Mouse (Mus musculus): ENCODE results near the gene Spsb4.

Spsb4 gene

DNA sequence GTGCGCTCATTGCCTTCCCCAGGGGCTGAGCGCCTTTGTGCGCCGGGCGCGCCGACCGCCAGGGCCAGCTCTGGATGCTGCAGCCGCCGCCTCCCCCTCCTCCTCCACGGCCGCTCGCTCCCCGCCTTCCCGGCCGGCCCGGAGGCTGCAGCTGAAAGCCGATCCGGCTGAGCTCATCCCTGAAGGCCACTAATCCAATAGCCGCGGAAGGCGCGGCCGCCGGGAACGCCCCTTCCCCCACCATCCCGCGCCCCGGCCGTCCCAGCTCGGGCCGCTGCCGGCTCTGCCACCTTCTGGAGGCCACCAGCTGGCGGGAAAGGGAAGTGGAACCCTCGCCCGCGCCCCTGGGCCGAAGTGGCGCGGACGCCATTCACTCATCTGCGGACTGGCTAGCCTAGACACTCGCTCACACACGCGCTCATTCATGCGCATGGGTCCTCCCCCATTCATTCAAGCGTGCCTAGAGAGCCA lies at the start of gene Spsb4:
Spsb4 (minus strand) TSS at position 167 of the 471 bp plus-strand sequence.
- peak; percentile 91 for DNase-seq

DNA sequence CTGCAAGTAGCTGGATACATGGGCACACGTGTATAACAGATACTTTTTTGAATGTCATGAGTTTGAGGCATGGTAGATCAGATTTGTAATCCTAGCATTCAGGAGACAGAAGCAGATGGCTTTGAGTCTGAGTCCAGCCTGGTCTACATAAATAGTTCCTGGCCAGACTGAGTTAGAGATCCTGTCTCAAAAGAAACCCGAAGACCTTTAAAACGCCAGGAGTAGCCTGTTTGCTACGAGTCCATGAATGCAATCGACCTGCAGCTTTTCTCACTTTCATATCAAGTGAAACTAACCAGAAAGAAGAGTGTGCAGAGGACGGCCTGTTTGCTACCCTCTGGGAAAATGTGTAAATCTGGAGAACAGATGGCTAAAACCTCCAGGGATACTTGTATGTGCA lies 49.1 kb upstream of the Spsb4 start:
- DNase-seq, result no peak

DNA sequence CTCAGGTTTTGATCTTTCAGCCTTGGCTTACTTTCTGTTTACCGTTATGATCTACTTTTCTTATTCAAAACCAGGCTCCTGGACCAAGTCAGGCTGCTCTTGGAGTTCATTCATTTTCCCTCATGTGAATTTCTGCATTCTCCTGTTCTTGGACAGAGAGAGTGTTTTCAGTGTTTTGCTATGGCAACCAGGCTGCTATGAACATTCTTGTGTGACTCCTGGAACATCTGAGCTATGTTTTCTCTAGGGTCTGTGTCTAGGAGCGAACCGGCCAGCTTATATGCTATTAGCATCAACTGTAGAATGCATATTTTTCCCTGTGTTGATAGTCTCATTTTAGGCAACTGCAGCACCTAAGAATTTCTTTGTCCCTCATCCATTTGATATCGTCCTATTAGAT lies 47.2 kb upstream of the Spsb4 start:
- DNase-seq, result no peak

DNA sequence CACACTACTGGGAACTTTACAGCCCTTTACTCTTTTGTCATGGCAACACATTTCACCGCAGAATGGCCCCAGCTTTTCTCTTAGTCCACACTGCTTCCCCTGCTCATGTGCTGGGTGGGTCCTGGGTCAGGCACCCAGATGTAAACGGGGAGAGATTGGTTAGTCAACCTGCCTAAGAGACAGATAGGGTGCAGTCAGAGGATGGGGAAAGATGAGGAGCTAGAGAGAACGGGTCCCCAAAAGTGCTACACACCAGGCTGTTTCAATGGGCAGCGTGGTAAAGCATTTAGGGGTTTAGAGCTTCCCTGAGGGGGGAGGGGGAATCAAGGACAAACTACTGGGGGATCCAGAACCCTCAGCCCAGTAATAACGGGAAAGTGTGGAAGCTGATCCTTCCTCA lies 46.6 kb upstream of the Spsb4 start:
- no peak for DNase-seq

DNA sequence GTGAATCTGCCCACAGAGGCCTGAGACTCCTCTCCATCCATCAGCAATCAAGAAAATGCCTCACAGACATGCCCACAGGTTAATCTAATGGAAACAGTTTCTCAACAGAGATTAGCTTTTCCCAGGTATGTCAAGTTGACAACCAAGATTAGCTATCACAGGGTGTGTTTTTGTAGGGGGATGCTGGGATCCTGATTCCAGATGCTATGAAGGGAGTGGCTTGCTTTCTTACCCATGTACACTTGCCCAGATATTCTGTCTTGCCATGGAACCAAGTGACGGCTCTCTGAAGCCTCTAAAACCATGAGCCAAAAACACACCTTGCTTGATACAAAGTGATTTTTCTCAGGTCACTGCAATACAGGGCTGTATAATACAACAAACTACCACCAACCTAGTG lies 45.5 kb upstream of the Spsb4 start:
- no peak for DNase-seq

DNA sequence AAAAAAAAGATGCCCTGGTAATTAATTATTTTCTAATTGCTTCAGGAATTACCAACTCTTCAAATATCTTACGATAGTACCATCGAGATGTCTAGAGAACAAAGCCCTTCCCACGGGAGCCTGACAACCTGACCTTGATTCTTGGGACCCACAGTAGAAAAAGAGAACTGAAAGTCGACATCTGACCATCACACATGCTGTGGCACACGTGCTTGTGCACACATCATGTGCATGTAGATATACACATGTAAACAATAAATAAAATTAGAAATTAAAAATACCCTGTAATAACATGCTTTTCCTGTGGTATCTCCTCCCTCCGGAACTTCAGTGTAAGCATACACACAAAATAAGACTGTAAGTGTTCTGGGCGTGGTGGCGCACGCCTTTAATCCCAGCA lies 43.1 kb upstream of the Spsb4 start:
- no peak for DNase-seq

DNA sequence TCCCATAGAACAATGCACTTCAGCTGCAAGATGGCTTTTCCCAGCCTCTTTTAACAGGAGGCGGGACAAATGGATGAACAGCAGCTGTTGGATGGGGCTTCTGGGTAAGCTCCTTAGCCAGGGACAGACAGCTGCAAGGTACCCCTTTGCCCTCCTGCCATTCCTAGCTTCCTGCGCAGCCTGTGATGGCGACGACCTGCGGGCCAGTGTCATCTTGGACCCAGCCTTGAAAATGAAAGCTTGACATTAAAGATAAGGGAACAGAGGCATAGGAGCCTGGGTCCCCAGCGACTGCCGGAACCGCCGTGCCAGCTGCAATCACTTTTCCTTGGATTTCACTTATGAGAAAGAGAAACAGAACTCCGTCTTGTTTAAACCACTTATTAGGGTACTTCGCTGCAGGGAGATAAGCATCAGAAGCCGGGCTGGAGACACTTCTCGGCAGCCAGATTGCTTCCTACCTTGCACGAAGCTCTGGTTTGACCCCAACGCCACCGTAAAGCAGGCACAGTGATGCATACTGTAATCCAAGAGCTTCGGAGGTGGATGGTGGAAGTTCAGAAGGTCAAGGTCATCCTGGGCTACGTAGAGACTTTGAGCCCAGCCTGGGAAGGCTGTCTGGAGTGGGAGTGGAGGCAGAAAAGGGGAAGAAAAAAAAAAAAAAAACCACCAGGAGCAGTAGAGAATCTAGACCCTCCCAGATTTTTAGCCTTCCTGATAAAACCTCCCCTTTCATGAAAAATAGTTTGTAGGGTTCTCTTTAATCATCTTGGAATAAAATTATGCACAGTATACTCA lies 38.1 kb upstream of the Spsb4 start:
- DNase-seq, result peak; percentile 27

DNA sequence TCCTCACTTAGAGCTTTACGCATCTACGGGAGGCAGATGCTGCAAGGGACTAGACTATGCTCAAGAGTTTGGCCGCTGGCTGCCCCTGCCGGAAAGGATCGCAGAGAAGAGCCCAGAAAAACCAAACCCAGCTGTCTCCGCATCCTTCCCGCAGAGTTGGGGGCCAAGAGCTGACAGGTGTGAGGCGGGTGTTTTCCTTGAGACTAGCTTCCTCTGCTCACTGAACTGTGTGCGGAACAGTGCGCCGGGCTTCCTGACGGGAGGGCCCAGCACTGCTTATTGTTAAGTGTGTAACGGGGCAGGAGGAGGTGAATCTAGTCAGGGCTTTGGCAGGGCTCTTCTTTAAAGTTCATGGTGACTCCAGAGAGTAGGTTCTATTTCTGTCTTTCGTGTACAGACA lies 37.3 kb upstream of the Spsb4 start:
- DNase-seq, result peak; percentile 54

DNA sequence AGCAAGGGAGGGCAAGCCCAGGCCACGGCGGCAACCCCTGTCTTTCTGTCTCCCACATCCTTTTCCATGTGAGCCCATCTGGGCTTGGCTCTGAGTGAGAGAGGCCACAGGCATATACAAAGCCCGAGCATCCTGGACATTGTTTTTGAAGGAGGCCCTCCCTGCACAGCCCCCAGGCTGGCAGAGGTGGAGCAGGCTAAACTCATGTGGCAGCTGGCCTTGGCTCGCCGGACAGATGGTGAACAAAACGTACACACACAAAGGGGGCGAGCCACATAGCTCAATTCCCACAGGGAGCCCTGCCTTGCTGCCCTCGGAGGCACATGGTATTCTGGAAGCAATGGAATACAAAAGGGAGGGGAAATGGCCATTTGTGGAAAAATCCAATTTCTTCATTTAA lies 32.5 kb upstream of the Spsb4 start:
- no peak for DNase-seq

DNA sequence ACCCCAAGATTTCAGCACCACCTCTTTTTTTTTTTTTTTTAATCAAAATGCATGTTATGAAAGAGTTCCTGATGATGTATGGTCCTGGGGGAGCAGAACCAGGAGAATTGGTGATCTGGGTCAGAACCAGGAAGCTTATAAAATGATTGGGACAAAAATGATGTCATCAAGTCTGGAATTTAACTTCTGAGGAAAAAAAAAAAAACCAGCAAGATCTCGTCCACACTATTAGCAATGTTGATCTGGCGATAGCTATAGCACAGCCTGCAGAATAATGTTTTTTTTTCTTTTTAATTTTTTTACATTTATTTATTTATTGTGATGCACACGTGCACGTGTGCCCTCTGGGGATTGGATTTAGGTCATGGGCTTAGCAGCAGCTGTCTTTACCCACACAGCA lies 27.6 kb upstream of the Spsb4 start:
- DNase-seq, result no peak

DNA sequence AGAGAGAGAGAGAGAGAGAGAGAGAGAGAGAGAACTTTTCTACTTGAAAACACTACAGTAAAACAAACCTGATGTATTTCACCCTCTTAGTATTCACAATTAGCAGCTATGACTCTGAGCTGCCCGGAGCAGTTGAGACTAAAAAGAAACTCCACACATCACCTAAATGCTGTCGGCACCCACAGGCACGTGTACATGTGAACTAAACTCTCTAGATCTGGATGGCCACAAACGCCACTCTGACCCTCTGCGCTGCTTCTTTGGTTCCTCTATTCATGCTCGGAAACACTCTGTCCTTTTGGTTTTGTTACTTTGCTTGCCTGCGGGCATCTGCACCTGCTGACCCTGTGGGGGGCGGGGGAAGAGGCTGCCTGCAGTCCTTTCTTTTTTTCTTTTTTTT lies 23.0 kb upstream of the Spsb4 start:
- no peak for DNase-seq

DNA sequence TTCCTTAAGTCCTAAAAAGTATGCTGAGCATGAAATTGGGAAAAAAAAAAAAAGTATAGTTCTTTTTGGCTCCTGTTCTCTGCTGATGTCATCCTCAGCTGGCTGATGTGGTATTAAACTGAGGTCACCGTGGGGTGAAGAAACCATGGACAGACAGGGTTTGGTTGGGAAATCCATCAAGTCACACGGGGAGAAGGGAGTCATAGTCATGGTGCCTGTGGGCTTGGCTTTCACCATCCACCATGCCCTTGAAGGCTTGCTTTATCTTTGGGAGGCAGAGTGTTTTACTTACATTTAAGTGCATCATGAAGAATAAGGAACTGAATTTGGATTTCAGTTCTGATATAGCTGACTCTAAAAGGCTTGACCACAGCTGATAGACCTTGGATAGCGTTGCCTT lies 19.4 kb upstream of the Spsb4 start:
- no peak for DNase-seq

DNA sequence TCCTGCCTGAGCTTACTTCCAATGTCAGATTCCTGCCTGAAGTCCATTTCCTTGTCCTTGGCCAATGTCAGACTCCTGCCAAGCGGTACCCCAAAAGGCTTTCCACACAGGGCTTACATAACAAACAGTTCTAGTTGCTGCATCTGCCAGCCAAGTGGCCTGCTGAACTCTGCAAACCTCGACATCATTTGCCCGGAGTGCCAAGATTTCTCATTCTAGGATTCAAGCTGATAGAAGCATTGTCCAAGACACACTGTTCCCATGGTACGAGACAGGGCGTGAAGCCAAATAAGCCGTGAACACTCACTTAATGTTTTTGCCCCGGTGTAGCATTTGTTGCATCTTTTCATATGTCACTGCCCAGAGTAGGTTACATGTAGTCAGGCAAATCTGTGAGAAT lies 18.0 kb upstream of the Spsb4 start:
- DNase-seq, result no peak

DNA sequence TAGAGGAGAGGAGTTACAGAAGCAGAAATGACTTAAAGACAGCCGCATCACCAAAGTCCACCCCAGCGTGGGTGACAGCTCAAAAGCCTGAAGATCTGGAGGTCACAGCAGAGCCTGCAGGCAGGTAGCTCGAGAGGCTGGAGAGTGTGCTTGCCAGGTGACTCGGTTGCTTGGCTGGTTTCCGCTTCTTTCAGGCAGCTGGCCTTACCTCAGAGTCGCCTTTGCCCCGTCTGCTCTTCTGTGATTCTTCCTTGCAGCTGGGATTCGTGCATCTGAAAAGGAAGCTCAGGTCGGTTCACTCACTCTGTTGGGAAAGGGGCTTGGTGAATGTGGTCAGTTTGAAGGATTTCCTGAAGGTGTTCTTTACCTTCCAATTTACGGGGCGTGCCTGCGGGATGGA lies 8.7 kb upstream of the Spsb4 start:
- DNase-seq, result no peak

DNA sequence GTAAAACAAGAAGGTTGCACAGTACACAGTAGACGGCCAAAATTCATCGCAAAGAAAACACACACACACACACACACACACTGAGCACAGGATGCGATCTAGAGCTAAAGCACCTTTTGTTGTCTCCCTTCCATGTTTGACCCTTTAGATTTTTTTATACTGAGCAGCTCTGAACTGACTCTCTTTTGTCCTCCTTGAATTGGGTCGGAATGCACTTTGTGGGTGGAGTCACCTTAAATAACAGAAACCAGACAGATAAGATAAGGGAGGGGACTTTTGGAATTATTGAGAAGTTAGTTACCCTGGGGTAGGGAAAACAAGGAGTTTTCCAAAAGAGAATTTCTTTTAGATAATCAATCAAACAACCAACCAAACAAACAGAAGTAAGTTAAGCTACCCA lies 7.4 kb upstream of the Spsb4 start:
- DNase-seq, result no peak

DNA sequence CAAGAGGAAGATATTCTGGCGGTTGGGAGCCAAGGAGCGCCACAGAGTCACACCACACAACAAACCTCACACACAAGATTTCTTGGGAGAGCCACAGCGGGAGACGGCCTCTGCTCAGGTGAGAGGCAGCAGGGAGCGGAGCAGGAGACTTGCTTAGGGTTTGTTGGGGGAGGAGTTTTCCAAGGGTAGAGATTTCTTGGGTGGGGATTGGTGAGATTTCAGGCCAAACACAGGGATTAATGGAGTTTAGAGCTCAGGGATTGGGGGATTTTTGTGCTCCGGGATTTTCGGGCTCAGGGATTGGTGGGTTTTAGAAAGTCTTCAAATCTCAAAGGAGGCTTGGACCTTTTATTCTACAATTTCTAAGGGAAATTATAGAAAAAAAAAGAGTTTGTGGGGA lies 5.8 kb upstream of the Spsb4 start:
- no peak for DNase-seq

DNA sequence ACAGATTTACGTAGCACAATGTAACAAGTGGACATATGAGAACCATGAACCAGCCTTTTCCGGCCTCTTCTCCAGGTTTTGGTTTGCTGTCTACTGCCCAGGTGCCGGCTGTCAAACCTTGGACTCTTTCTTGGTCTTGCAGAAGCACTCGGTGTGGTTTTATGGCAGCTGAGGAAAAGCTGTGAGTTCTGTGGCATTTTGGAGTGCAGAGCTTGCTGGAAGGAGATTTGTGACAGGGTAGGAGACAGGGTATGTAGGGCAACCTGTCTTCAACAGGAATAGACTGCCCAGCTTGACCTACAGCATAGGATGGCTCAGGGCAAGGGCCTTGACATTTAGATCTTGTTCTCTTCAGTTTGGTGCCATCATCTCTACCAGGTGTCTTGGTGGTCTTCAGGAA lies 4.3 kb upstream of the Spsb4 start:
- no peak for DNase-seq

DNA sequence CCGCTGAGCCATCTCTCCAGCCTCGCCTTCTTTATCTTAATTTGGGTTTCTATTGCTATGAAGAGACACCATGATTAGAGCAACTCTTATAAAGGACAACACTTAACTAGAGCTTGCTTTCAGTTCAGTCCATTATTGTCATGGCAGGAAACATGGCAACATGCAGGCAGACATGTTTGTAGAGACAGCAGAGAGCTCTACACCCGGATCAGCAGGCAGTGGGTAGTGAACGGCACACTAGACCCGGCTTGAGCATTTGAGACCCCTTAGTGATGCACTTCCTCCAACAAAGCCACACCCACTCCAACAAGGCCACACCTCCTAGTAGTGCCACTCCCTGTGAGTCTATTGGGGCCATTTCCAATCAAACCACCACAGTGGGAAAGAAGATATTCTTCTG lies 3.7 kb upstream of the Spsb4 start:
- no peak for DNase-seq

DNA sequence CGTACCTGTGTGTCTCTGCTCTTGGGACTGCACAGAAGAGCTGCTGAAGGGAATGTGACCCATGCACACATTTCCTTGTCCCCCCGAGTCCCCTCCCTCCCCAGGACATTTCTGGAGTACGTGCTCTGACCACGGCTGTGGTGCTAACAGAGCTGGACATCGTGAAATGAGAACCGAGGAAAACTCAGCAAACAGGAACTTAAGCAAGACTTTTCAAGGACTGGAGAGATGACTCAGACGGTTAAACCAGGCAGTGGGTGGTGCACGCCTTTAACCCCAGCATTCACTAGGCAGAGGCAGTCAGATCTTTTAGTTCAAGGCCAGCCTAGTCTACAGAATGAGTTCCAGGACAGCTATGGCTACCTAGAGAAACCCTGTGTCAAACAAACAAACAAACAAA lies 1.5 kb upstream of the Spsb4 start:
- no peak for DNase-seq

DNA sequence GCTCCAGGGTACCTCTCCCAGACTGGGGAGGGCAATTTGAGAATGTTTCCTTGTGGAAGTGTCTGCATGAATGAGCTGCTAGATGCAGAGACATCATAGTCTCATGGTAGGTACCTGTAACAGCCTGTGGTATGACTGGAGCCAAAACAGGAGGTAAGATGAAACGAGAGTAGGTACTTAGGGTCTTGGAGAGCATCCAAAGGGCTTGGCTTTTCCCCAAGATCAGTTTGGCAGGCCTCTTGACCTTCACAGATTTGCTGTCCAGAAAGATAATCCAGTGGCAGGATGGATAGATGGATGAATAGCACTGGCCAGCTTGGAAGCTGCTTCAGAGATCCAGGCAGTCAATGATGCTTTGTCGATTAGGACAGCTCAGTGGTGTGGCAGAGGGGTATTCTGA lies 1.0 kb upstream of the Spsb4 start:
- DNase-seq, result no peak

DNA sequence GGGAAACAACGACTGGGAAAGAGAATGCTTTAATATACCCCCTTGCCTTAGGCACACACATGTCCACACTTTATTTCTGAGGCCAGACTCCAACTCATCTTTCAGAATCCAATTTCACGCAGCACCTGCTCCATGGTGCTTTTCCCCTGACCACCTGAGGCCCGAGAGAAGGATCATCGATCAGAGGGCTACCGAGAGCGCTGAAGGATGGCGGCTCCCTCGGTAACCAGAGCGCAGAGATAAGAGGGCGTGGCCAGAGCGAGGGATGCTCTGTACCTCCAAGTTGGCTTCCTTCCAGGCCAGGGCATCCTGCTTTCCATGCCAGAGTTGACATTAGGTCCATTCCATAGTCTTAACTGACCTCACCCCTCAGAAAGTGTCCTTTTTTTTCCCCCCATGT lies 588 bp upstream of the Spsb4 start:
- DNase-seq, result peak; percentile 56

DNA sequence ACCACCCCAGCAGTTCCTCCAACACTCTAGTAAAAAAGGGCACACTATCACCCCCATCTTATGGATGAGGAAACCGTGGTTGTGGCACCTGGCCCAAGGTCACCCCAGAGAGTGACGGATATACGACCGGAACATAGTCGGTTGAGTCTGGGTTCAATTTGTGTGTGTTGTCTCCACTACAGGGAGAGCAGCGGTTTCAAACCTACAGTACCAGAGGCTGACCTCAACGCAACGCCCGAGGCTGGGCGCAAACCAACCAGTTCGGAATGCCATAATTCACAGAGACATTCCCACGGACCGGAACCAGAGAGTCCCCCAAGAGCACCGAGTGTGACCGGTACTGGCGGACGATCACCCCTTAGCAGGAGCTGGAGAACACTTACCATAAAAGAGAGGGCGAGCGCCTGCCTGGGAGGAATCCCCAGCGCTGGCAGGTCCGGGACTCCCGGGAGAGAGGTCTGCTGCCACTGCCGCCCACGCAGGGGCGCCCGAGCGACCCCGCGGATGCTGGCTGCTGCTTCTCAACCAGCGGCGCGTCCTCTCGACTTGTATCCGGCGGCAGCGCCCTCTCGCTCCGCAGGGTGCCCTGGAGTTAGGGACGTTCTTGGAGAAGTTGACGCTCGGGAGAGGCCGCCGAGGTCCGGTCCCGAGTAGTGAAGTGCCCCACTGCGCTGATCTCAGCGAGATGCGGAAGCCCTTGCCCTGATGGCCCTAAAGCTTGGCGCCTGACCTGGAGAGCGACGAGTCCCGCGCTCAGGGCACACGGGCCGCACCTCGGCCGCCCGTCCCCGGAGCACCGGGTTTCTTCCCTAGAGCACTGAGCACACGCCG lies 617 bp downstream of the Spsb4 start:
- peak; percentile 83 for DNase-seq

DNA sequence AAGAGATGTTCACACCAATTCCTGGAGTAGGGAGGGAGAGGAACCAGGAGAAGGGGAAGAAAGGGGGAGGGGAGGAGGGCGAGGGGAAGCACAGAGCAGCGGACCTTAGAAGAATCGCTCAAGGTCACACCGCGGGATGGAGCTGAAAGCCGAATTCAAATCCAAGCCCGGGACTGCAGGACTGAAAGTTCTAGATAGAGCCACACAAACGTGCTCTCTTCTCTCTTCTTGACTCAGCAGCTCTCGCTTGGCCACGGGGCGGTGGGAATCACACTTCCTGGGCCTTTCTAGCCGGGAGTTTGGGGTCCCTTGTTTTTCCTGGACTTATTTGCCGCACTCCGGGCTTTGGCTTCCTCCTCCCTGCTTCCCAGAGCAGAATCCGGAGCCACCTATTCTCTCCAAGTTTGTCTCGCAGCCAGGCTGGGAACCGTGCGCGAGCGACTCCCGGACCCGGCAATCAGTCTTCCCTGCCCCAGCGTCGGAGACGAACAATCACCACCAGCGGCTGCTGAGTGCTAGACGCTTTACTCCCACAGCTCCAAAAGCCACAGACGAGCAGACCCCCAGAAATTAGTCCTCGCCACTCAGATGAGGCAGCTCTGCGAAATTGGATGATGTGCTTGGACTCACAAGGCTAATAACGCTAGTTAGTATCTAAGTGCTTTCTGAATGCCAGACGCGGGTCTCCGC lies 1.4 kb downstream of the Spsb4 start:
- DNase-seq, result peak; percentile 51

DNA sequence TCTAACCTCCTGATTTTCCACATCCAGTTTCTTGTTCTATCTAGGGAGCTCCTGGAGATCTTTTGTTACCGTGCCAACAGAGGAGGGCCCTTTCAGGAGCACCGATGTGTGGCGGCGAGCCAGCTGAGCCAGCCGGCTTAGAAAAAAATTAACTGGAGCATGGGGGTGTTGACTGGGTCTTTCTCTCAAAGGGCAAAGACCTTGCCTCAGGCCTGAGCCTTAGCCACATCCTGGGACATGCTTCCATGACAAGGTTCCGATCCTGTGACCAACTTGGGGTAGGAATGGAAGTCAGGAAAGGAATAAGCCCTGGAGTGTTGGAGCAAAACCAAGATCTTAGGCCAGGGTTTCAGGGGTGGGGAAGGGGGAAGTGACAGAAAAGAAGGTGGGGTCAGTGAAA lies 2.9 kb downstream of the Spsb4 start:
- peak; percentile 88 for DNase-seq

All from kidney, postnatal 10 days (tissue).